Mouse (Mus musculus) MEL (cell line): ENCODE results near the gene Adgrv1. TPM values are rescaled to one million over a fixed set of nuclear protein-coding genes. Genes with fewer than 3 reads are reported as not detected.

Source experiments
- DNase-seq: peaks from one replicate; pipeline ENCODE4 v3.0.0; 2011; ENCODE audit warnings: low read depth, low spot score
- H3K27ac ChIP-seq: 2 replicates; pipeline ENCODE4 v1.5.1; 2012; ENCODE audit warnings: low read depth, mild to moderate bottlenecking, control low read depth, low read length, moderate library complexity; ENCODE audit not compliant: control insufficient read depth
- H3K27me3 ChIP-seq, 2 experiments: fragments of 150-350 bp in 1 of 2; sonication (generic) in 1 of 2; 2 replicates each; pipeline ENCODE4 v1.6.1; 2012; ENCODE audit warnings: low read length in 2 of 2, mild to moderate bottlenecking in 2 of 2, improper control_type of control experiment in 1 of 2, moderate library complexity in 1 of 2; ENCODE audit not compliant: insufficient read depth in 2 of 2, control insufficient read depth in 1 of 2
- H3K36me3 ChIP-seq, 2 experiments: 2 replicates each; pipeline ENCODE4 v1.6.1; 2012 to 2014; ENCODE audit warnings: low read length in 2 of 2, improper control_type of control experiment in 1 of 2, inconsistent platforms in 1 of 2, mild to moderate bottlenecking in 1 of 2; ENCODE audit not compliant: insufficient read depth in 2 of 2, control insufficient read depth in 1 of 2
- H3K4me1 ChIP-seq, 2 experiments: fragments of 150-350 bp in 1 of 2; sonication (generic) in 1 of 2; 2 replicates each; pipeline ENCODE4 v1.6.1; 2012; ENCODE audit warnings: low read length in 2 of 2, improper control_type of control experiment in 1 of 2, mild to moderate bottlenecking in 1 of 2; ENCODE audit not compliant: insufficient read depth in 2 of 2, control insufficient read depth in 1 of 2
- H3K4me3 ChIP-seq, 2 experiments: fragments of 150-350 bp in 1 of 2; sonication (generic) in 1 of 2; 2 replicates each; pipeline ENCODE4 v1.5.1; 2012; ENCODE audit warnings: low read depth in 2 of 2, low read length in 2 of 2, mild to moderate bottlenecking in 2 of 2, moderate library complexity in 2 of 2, control low read depth in 1 of 2, improper control_type of control experiment in 1 of 2; ENCODE audit not compliant: control insufficient read depth in 1 of 2, insufficient read depth in 1 of 2
- H3K79me2 ChIP-seq: 2 replicates; pipeline ENCODE4 v1.6.1; 2012; ENCODE audit warnings: mild to moderate bottlenecking, low read length, moderate library complexity; ENCODE audit not compliant: control insufficient read depth, poor library complexity, insufficient read depth
- H3K9ac ChIP-seq: 2 replicates; pipeline ENCODE4 v1.6.1; 2012; ENCODE audit warnings: low read depth, mild to moderate bottlenecking, control low read depth, low read length, moderate library complexity; ENCODE audit not compliant: control insufficient read depth, poor library complexity, severe bottlenecking
- H3K9me3 ChIP-seq: fragments of 150-350 bp; sonication (generic); replicated peaks from 2 replicates; pipeline ENCODE4 v1.6.1; 2012; ENCODE audit warnings: mild to moderate bottlenecking, low read length, improper control_type of control experiment, moderate library complexity; ENCODE audit not compliant: insufficient read depth
- BHLHE40 ChIP-seq: IDR thresholded peaks from 2 replicates; pipeline ENCODE4 v1.6.1; 2012; ENCODE audit warnings: low read depth, mild to moderate bottlenecking, inconsistent platforms, low read length, improper control_type of control experiment, borderline replicate concordance
- CTCF ChIP-seq, 3 experiments: IDR thresholded peaks in 2 of 3; conservative IDR thresholded peaks in 1 of 3; 2 replicates each; pipeline ENCODE4 v1.5.1; 2011 to 2012; ENCODE audit warnings: low read length in 3 of 3, low read depth in 2 of 3, mild to moderate bottlenecking in 2 of 3, improper control_type of control experiment in 1 of 3, inconsistent platforms in 1 of 3, mixed read lengths in 1 of 3, moderate library complexity in 1 of 3; ENCODE audit not compliant: control insufficient read depth in 1 of 3, insufficient read depth in 1 of 3, poor library complexity in 1 of 3, severe bottlenecking in 1 of 3
- E2F4 ChIP-seq: IDR thresholded peaks from 2 replicates; pipeline ENCODE4 v1.6.1; 2011; ENCODE audit warnings: low read depth, low read length, improper control_type of control experiment, borderline replicate concordance
- ELF1 ChIP-seq: IDR thresholded peaks from 2 replicates; pipeline ENCODE4 v1.6.1; 2014; ENCODE audit warnings: low read depth, mild to moderate bottlenecking, inconsistent platforms, low read length, improper control_type of control experiment, moderate library complexity
- EP300 ChIP-seq, 2 experiments: IDR thresholded peaks; 2 replicates each; pipeline ENCODE4 v1.6.1; 2011; ENCODE audit warnings: improper control_type of control experiment in 2 of 2, low read length in 2 of 2, low read depth in 1 of 2, mild to moderate bottlenecking in 1 of 2
- ETS1 ChIP-seq: IDR thresholded peaks from 2 replicates; pipeline ENCODE4 v1.6.1; 2012; ENCODE audit warnings: low read depth, mild to moderate bottlenecking, inconsistent platforms, low read length, improper control_type of control experiment, moderate library complexity
- HCFC1 ChIP-seq: IDR thresholded peaks from 2 replicates; pipeline ENCODE4 v1.6.1; 2012; ENCODE audit warnings: low read depth, mild to moderate bottlenecking, inconsistent platforms, low read length, improper control_type of control experiment, moderate library complexity
- KAT2A ChIP-seq: conservative IDR thresholded peaks from 2 replicates; pipeline ENCODE4 v1.6.1; 2012; ENCODE audit warnings: low read depth, low read length, improper control_type of control experiment, inconsistent platforms
- MAFK ChIP-seq: IDR thresholded peaks from 2 replicates; pipeline ENCODE4 v1.6.1; 2011; ENCODE audit warnings: low read depth, mild to moderate bottlenecking, low read length, improper control_type of control experiment, borderline replicate concordance
- MAX ChIP-seq: IDR thresholded peaks from 2 replicates; pipeline ENCODE4 v1.6.1; 2011; ENCODE audit warnings: low read length, improper control_type of control experiment
- MAZ ChIP-seq: IDR thresholded peaks from 2 replicates; pipeline ENCODE4 v1.6.1; 2012; ENCODE audit warnings: low read depth, mild to moderate bottlenecking, inconsistent platforms, low read length, improper control_type of control experiment
- MXI1 ChIP-seq: IDR thresholded peaks from 2 replicates; pipeline ENCODE4 v1.6.1; 2011; ENCODE audit warnings: mild to moderate bottlenecking, low read depth, low read length, improper control_type of control experiment
- NELFE ChIP-seq: IDR thresholded peaks from 2 replicates; pipeline ENCODE4 v1.6.1; 2011; ENCODE audit warnings: low read depth, low read length, improper control_type of control experiment
- NRF1 ChIP-seq: IDR thresholded peaks from 2 replicates; pipeline ENCODE4 v1.6.1; 2014; ENCODE audit warnings: low read depth, mild to moderate bottlenecking, inconsistent platforms, low read length, improper control_type of control experiment, moderate library complexity; ENCODE audit not compliant: poor library complexity, insufficient read depth, severe bottlenecking
- POLR2A ChIP-seq, 2 experiments: IDR thresholded peaks; 2 replicates each; pipeline ENCODE4 v1.6.1; 2011 to 2012; ENCODE audit warnings: low read length in 2 of 2, mild to moderate bottlenecking in 2 of 2, control low read depth in 1 of 2, improper control_type of control experiment in 1 of 2, low read depth in 1 of 2, moderate library complexity in 1 of 2; ENCODE audit not compliant: control insufficient read depth in 1 of 2, insufficient read depth in 1 of 2, poor library complexity in 1 of 2
- RAD21 ChIP-seq: IDR thresholded peaks from 2 replicates; pipeline ENCODE4 v1.6.1; 2011; ENCODE audit warnings: mild to moderate bottlenecking, low read depth, low read length, improper control_type of control experiment
- RCOR1 ChIP-seq: IDR thresholded peaks from 2 replicates; pipeline ENCODE4 v1.6.1; 2012; ENCODE audit warnings: low read depth, mild to moderate bottlenecking, inconsistent platforms, low read length, improper control_type of control experiment
- SMC3 ChIP-seq: IDR thresholded peaks from 2 replicates; pipeline ENCODE4 v1.6.1; 2011; ENCODE audit warnings: low read depth, low read length, improper control_type of control experiment
- TAL1 ChIP-seq: IDR thresholded peaks from 2 replicates; pipeline ENCODE4 v1.6.1; 2012; ENCODE audit warnings: mild to moderate bottlenecking, inconsistent platforms, low read length, moderate library complexity, mixed read lengths
- TCF12 ChIP-seq: IDR thresholded peaks from 2 replicates; pipeline ENCODE4 v1.6.1; 2014; ENCODE audit warnings: low read depth, mild to moderate bottlenecking, inconsistent platforms, low read length, improper control_type of control experiment, moderate library complexity
- UBTF ChIP-seq: IDR thresholded peaks from 2 replicates; pipeline ENCODE4 v1.6.1; 2012; ENCODE audit warnings: low read depth, mild to moderate bottlenecking, inconsistent platforms, low read length, improper control_type of control experiment, moderate library complexity, borderline replicate concordance; ENCODE audit not compliant: insufficient read depth
- USF1 ChIP-seq: IDR thresholded peaks from 2 replicates; pipeline ENCODE4 v1.6.1; 2014; ENCODE audit warnings: low read depth, mild to moderate bottlenecking, inconsistent platforms, low read length, improper control_type of control experiment, moderate library complexity
- USF2 ChIP-seq, 2 experiments: IDR thresholded peaks; 2 replicates each; pipeline ENCODE4 v1.6.1; 2011 to 2012; ENCODE audit warnings: improper control_type of control experiment in 2 of 2, low read length in 2 of 2, borderline replicate concordance in 1 of 2, inconsistent platforms in 1 of 2, low read depth in 1 of 2, mild to moderate bottlenecking in 1 of 2; ENCODE audit not compliant: insufficient read depth in 1 of 2
- ZKSCAN1 ChIP-seq: IDR thresholded peaks from 2 replicates; pipeline ENCODE4 v1.6.1; 2012; ENCODE audit warnings: low read depth, mild to moderate bottlenecking, inconsistent platforms, low read length, improper control_type of control experiment, moderate library complexity
- ZMIZ1 ChIP-seq: IDR thresholded peaks from 2 replicates; pipeline ENCODE4 v1.6.1; 2012; ENCODE audit warnings: low read depth, mild to moderate bottlenecking, inconsistent platforms, low read length, improper control_type of control experiment, moderate library complexity
- polyA plus RNA-seq, 2 experiments: library from polyadenylated mRNA; stranded (reverse) in 1 of 2; unstranded in 1 of 2; fragments of >175 nt in 1 of 2; fragments of >200 nt in 1 of 2; gene quantifications; 2 replicates each; pipeline versions ENCODE4 v1.2.1 to v1.2.4; 2012; ENCODE audit warnings: low replicate concordance in 2 of 2, low read depth in 1 of 2; ENCODE audit not compliant: insufficient read length in 2 of 2, insufficient read depth in 1 of 2, missing spikeins in 1 of 2
- total RNA-seq: library from RNA; depleted of rRNA; stranded (reverse); fragments of 300-350 nt; gene quantifications from 2 replicates; pipeline ENCODE4 v1.2.3, GENCODE M21; 2012

The Adgrv1 gene
- total and polyA plus RNA-seq, 3 experiments = 5.6 to 5.8 TPM; not detected in 1

DNA sequence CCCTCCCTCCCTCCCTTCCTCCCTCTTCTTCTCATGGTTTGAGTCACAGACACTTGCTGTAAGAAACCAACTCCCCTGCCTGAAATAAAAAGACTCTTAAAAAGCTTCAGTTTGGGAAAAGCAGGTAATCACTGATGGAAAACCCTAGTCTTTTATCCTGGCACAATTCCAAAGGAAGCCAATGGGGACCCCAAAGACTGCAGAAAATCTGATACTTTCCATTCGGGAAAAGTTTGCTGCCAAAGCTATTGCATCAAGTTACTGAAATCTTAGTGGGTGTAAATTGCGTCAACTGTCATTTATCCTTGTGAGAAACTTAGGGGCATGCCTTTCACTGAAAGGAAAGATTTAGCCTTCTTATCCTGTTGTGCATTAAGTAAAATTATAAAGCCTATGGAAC lies 398.9 kb downstream of the Adgrv1 start:
- H3K9me3 ChIP-seq = no peaks in the 10 kb centered on the region
- H3K9ac ChIP-seq = no peak overlapping the region
- TF ChIP-seq ELF1 (no peak), TAL1 (no peak), CTCF (IDR thresholded peaks at IDR 0.05 in 2 of 3, conservative IDR thresholded peaks at IDR 0.05 in 1 of 3; ENCODE audit: control insufficient read depth in 1 of 3, insufficient read depth in 1 of 3, low read depth in 2 of 3, low read length in 3 of 3, poor library complexity in 1 of 3, severe bottlenecking in 1 of 3) (no peak), SMC3 (no peak), RAD21 (no peak), HCFC1 (no peak), NELFE (no peak), KAT2A (no peak), NRF1 (no peak), EP300 (IDR thresholded peaks at IDR 0.05; ENCODE audit: low read depth in 1 of 2, low read length in 2 of 2) (no peak), USF2 (IDR thresholded peaks at IDR 0.05; ENCODE audit: borderline replicate concordance in 1 of 2, insufficient read depth in 1 of 2, low read depth in 1 of 2, low read length in 2 of 2) (no peak), USF1 (no peak), TCF12 (no peak), MAFK (no peak), E2F4 (no peak), ETS1 (no peak), MXI1 (no peak), ZMIZ1 (no peak)
- H3K27me3 ChIP-seq = no peaks in the 10 kb centered on the region
- no peaks in the 10 kb centered on the region for H3K4me1 ChIP-seq
- no peak for DNase-seq
- H3K27ac ChIP-seq = no peak overlapping the region
- no peaks in the 10 kb centered on the region for H3K36me3 ChIP-seq
- no peaks in the 10 kb centered on the region for H3K79me2 ChIP-seq
- H3K4me3 ChIP-seq = no peak overlapping the region

DNA sequence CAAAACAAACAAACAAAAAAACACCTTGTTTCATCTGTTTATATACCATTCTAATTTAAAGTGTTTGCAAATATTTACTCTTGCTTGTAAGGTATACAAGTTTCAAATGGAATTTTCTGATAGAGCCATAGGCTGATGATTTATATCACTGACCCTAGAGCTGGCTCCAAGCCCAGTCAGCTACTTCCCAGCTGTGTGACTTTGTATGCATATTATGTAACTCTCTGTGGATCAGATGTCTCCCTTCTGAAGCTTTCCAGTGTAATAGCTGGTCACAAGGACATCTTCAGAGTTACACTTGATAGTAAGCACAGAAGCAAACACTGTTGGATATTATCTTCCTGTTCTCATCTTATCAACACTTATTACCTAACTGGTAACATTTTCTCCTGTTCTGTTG lies 400.1 kb downstream of the Adgrv1 start:
- Histone ChIP-seq H3K27ac (no peak overlapping the region), H3K4me1 (no peaks in the 10 kb centered on the region), H3K4me3 (no peak overlapping the region)
- peak; percentile 11 for DNase-seq
- TF ChIP-seq POLR2A (IDR thresholded peaks at IDR 0.05; ENCODE audit: control insufficient read depth in 1 of 2, insufficient read depth in 1 of 2, low read depth in 1 of 2, low read length in 2 of 2, poor library complexity in 1 of 2) (no peak), RCOR1 (no peak), TCF12 (no peak), UBTF (no peak), ZKSCAN1 (no peak), BHLHE40 (no peak), KAT2A (no peak), MAFK (no peak), MAZ (no peak), MAX (no peak), MXI1 (no peak), HCFC1 (no peak)
- TF ChIP-seq, all 39 proteins: peak for 0
- no peaks in the 10 kb centered on the region for H3K79me2 ChIP-seq
- H3K9me3 ChIP-seq = no peaks in the 10 kb centered on the region
- no peaks in the 10 kb centered on the region for H3K36me3 ChIP-seq
- H3K9ac ChIP-seq = no peak overlapping the region
- no peaks in the 10 kb centered on the region for H3K27me3 ChIP-seq
